Mouse (Mus musculus) bone marrow macrophage, adult 2 months (primary cell): ENCODE measurements around the gene Brd2. TPM values are rescaled to one million over a fixed set of nuclear protein-coding genes. Genes with fewer than 3 reads are reported as not detected.

Experiments
- H3K27ac ChIP-seq: 2 replicates; pipeline ENCODE4 v1.5.1; 2012; ENCODE audit warnings: low read depth, low read length; ENCODE audit not compliant: insufficient read depth
- H3K4me1 ChIP-seq: 2 replicates; pipeline ENCODE4 v1.6.1; 2012; ENCODE audit warnings: low read length; ENCODE audit not compliant: control insufficient read depth, insufficient read depth
- H3K4me3 ChIP-seq: 2 replicates; pipeline ENCODE4 v1.5.1; 2012; ENCODE audit warnings: mild to moderate bottlenecking, low read length, moderate library complexity; ENCODE audit not compliant: insufficient read depth
- CTCF ChIP-seq: IDR thresholded peaks from 2 replicates; pipeline ENCODE4 v1.5.1; 2012; ENCODE audit warnings: low read depth, mild to moderate bottlenecking, low read length, moderate library complexity
- POLR2A ChIP-seq: IDR thresholded peaks from 2 replicates; pipeline ENCODE4 v1.6.1; 2012; ENCODE audit warnings: mild to moderate bottlenecking, low read depth, low read length, borderline replicate concordance
- polyA plus RNA-seq: library from polyadenylated mRNA; stranded (reverse); fragments of >200 nt; gene quantifications from 2 replicates; pipeline ENCODE4 v1.2.4, GENCODE M21; 2012; ENCODE audit not compliant: missing spikeins, insufficient read depth, insufficient read length

The Brd2 gene
- polyA plus RNA-seq, 1 experiment: 185 TPM

DNA sequence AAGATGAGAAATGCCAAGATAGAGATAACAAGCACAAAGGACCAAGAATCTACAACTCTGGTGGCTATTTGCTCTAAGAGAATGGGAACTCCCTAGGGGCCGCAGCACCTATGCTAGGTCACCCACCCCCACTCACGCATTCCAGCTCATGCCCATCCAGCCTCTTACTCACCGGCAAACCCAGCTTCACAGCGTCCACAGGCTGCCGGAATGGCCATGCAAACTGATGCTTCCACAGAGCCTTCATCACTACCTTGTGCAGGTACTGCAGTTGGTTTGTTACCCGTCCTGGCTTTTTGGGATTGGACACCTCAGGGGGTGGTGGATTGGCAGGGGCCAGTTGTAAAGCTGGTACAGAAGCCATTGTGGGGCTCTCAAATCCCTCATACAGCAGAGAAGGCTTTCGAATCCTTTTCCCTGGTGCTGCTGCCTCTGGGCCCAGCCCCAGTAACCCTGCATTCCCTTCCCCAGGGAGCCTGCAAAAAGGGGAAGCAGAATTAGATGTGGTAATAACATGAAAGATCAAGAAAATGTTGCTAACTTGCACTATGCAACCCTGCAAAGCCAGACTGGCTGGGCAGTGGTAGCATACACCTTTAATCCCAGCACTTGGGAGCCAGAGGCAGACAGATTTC lies 5.6 kb downstream of the Brd2 start:
- Histone ChIP-seq H3K4me3 (peak overlapping the region; percentile 92), H3K27ac (peak overlapping the region; percentile 69), H3K4me1 (peaks cover 22% of the 10 kb centered on the region)
- no peak for TF ChIP-seq POLR2A
- TF ChIP-seq CTCF: no peak

DNA sequence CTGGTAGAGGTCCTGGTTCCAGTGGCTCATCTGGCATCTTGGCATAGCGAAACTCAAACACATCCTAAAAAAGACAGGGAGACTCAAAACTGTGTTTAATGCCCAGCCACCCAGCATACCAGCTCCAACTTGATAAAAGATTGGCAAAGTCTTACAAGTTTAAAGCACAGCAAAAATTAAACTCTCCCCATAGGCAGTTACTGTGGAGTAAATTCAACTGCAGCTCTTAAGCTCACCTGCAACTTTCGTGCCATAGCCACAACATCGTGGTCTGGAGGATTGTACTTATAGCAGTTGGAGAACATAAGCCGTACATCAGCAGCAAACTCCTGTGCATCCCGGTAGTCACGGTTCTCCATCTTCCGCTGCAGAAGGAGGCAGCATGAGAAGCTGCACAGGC lies 8.3 kb downstream of the Brd2 start:
- Histone ChIP-seq H3K4me3 (no peak overlapping the region), H3K27ac (no peak overlapping the region), H3K4me1 (peaks cover 22% of the 10 kb centered on the region)
- no peak for TF ChIP-seq POLR2A
- TF ChIP-seq CTCF: no peak

DNA sequence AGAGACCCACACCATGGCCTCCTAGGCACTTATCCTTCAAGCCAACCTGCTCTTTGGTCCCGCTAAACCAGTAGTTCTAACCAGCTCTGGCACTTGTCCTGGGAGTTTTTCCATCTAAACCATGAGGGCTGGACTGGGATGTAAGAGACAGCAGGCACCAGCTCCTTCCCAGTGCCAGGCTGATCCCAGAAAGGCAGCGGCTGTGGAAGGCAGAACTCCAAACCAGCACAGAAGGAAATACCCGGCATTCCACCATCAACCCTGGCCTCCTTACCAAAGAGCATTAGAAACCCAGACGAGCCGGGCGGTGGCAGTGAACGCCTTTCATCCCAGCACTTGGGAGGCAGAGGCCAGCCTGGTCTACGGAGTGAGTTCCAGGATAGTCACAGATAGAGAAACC lies 12.1 kb downstream of the Brd2 start:
- TF ChIP-seq CTCF: no peak
- no peak for TF ChIP-seq POLR2A
- Histone ChIP-seq H3K4me3 (no peak overlapping the region), H3K27ac (no peak overlapping the region), H3K4me1 (peaks cover 16% of the 10 kb centered on the region)

DNA sequence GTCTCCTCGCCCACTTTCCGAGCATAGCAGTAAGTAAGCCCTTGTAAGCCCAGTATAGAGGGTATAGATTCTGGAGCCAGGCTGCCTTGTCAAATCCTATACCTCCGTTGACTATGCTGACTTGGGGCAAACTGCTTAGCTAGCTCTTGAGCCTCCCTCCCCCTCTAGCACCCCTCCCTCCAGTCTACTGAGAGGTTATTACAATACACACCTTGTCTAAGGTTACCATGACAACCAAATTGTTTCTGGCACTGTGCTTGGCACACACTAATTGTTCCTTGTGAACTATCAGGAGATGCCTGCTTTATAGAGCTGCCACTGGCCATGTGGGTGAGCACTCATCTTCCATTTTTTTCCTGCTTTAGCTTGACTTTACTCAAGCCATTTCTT lies 12.6 kb downstream of the Brd2 start:
- no peak overlapping the region for H3K27ac ChIP-seq
- H3K4me3 ChIP-seq: no peak overlapping the region
- H3K4me1 ChIP-seq: peaks cover 11% of the 10 kb centered on the region
- TF ChIP-seq CTCF (no peak), POLR2A (no peak)

DNA sequence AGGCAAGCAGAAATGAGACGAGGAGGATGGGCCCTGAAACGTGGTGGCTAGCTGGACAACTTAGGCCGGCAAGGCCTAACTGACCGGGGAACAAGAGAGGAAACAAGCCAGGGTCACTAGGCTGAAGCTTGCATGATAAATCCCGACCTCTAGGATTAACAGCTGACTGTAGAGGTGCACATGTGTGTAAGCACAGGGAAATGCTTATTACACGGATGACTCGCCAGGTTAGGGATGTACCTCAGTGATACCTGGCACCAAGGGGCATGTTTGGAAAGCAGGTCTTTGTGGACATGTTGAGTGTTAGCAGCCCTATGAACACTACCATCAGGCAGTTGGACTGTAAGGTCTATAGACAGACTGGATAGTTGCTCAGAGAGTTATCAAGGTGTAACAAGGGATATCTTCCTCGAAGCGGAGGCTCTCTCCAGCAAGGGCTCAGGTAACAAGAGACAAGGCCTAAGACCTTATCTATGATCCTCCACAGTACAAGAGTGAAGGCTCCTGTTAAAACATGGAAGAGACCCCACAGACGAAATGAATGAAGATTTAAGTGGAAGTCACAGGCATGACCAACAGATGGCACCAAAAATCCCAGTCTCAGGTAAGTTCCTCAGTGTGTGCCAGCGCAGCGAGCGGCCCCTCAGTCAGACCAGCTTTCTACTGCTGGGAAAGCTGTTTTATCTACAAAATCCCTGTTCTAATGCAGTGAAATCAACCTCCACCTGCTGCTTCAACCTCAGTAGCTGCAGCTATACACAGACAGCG lies 13.2 kb downstream of the Brd2 start:
- no peak for TF ChIP-seq POLR2A
- TF ChIP-seq CTCF: no peak
- H3K4me1 ChIP-seq: peaks cover 7% of the 10 kb centered on the region; the same call in 1 of the 2 replicates
- H3K4me3 ChIP-seq: no peak overlapping the region
- no peak overlapping the region for H3K27ac ChIP-seq

DNA sequence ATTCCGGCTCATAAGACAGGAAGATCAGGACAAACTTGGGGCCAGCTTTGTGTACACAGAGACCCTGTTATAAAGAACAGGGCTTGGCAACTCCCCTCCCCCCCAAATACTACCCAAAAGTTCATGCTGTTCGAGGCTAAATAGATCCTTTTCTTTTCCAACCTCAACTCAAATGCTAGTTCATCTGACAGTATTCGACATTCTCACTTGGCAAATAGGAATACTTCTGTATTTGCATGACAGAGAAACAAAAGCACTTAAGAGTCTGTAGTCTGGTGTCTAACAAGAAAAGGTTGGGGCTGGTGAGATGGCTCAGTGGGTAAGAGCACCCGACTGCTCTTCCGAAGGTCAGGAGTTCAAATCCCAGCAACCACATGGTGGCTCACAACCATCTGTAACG lies 14.0 kb downstream of the Brd2 start:
- H3K27ac ChIP-seq: no peak overlapping the region
- TF ChIP-seq POLR2A (no peak), CTCF (no peak)
- H3K4me1 ChIP-seq: peaks cover 3% of the 10 kb centered on the region; the same call in 1 of the 2 replicates
- no peak overlapping the region for H3K4me3 ChIP-seq

DNA sequence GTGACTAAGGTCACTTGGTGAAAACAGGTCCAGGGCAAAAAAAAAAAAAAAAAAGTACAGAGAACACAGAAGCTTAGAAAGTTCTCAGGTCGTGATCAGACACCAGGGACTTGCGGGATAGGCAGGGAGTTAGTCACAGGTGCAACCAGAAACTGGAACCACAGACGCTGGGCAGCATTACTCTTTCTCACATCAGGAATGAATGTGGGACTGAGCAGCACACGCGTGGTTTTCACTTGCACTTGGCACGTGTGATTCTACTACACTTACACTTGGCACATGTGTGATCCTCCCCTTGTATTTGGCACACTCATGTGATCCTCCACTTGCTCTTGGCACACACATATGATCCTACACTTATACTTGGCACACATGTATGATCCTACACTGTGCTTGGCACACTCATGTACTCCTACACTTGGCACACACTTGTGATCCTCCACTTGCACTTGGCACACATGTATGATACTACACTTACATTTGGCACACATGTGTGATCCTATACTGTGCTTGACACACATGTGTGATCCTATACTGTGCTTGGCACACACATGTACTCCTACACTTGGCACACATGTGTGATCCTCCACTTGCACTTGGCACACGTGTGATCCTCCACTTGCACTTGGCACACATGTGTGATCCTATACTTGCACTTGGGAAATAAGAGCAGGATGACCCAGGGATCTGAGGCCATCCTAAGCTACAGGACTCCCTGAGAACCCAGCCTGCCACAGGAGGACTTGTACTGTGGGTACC lies 15.1 kb downstream of the Brd2 start:
- Histone ChIP-seq H3K27ac (no peak overlapping the region), H3K4me1 (peaks cover 10% of the 10 kb centered on the region), H3K4me3 (no peak overlapping the region)
- TF ChIP-seq CTCF (no peak), POLR2A (no peak)

DNA sequence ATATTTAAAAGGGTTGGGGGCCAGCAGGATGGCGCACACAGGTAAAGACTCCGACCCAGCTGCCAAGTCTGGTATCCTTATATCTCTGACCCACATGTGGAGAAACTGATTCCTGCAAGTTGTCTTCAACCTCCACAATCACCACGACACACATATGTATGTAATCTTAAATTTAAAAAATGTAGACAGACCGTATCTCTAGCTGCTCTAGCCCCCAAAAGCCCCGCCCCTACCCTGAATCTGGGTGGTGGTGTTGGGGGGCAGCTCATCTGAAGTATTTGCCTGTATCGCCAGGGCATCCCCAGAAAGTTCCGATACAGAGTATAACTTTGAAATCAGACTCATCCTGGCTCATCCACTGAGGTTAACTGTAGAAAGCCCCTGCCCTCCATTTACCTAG lies 15.9 kb downstream of the Brd2 start:
- TF ChIP-seq CTCF: no peak
- TF ChIP-seq POLR2A: no peak
- Histone ChIP-seq H3K4me3 (no peak overlapping the region), H3K4me1 (peaks cover 13% of the 10 kb centered on the region), H3K27ac (no peak overlapping the region)

DNA sequence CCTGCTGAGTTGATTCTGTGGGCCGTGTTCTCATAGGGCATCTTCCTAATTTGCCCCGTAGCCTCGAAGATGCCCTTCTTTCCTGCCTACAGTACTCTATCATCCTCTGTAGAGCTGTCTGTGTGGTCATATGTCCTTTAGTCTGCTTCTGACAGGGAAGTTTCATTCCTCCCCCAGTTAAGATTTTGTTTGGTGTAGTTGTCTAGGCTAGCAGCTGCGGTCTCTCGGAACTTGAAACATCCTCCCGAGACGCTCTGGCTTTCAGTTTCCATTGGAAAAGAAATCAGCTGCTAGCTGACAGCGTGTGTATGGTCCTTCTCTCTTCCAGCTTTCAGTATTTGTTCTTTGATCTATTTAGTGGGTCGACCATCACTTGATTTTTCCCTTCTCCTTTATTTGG lies 17.6 kb downstream of the Brd2 start:
- Histone ChIP-seq H3K4me3 (no peak overlapping the region), H3K4me1 (peaks cover 18% of the 10 kb centered on the region), H3K27ac (no peak overlapping the region)
- no peak for TF ChIP-seq CTCF
- TF ChIP-seq POLR2A: no peak

DNA sequence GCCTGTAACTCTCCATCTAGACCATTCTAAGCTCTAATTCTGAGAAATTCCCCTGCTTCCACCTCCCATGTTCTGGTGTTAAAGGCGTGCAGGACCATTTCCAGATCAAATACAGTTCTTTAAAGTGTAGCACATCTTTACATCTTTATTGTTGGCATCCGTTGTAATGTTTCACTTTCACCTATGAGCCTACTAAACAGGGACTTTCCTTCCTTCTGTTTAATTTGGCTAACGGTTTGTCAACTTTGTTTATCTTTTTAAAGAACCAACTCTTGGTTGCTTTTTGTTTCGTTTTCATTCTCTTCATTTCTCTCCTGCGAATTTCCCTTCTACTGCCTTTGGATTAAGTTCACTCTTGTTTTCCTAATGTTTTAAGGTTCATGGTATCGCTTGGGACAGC lies 19.6 kb downstream of the Brd2 start:
- TF ChIP-seq CTCF: no peak
- TF ChIP-seq POLR2A: no peak
- Histone ChIP-seq H3K4me3 (no peak overlapping the region), H3K27ac (no peak overlapping the region), H3K4me1 (peaks cover 18% of the 10 kb centered on the region)
